Comparison of ENCODE assay signal across 25 mouse cellular contexts in the genomic region with DNA sequence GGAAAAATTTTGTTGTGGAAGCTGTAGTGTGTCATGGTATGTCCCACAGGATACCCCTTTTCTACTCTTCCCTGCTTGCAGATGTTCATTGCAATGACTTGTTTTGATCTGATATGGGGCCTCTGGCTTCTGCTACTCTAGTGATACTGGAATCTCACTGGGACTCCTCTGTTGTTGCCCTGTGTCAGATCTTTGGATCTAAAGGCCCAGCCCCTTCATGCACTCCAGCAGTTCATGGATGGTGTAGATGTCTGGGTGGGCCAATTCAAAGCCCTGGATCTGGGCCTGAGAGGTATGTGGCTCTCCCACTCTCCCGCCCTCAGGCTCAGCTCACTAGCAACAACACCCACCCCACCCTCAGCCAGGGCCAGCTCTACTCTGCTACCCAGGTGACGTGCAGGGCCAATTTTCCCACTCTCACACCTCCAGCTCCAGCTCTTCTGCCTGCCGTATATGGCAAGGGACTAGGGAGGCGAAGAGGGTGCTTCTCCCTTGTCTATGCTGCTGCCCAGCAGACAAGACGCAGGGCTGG. TPM values are rescaled to one million over a fixed set of nuclear protein-coding genes. Genes with fewer than 3 reads are reported as not detected.
A peak's percentile ranks its signal among the peaks of the same experiment; 100 is the strongest.
DNase-seq lines count a peak whose midpoint lies in the region; ATAC-seq lines count a peak whose summit lies in the region.
"Had no signal": no experiment of that assay in that cellular context is flagged by ENCODE, and none has a peak within 500 bp of the region (broad histone marks: within the 10 kb centered on the region; RNA-seq: fewer than 3 reads in every experiment).

No protein-coding gene starts in this region.

- no peak overlapping the region for H3K27ac ChIP-seq in hindbrain, embryonic 13.5 days
- H3K27ac ChIP-seq in hindbrain, embryonic 11.5 days (ENCODE audit: low read depth, low read length): no peak overlapping the region
- H3K27ac ChIP-seq in liver, embryonic 11.5 days (ENCODE audit: low read depth, low read length): no peak overlapping the region
- no peak overlapping the region for H3K27ac ChIP-seq in neural tube, embryonic 12.5 days
- H3K27ac ChIP-seq: embryonic facial prominence, embryonic 13.5 days; forebrain, embryonic 13.5 days; gastrocnemius, adult 2 months; heart, embryonic 15.5 days; limb, embryonic 13.5 days; macrophage had no signal

- no peaks in the 10 kb centered on the region for H3K9me3 ChIP-seq in hindbrain, embryonic 13.5 days
- no peaks in the 10 kb centered on the region for H3K9me3 ChIP-seq in hindbrain, embryonic 11.5 days (ENCODE audit: control insufficient read depth, low read length)
- no peaks in the 10 kb centered on the region for H3K9me3 ChIP-seq in liver, embryonic 11.5 days (ENCODE audit: control insufficient read depth, low read length)
- no peaks in the 10 kb centered on the region for H3K9me3 ChIP-seq in neural tube, embryonic 12.5 days
- H3K9me3 ChIP-seq: embryonic facial prominence, embryonic 13.5 days; forebrain, embryonic 13.5 days; G1E; heart, embryonic 15.5 days; limb, embryonic 13.5 days had no signal

- no peaks in the 10 kb centered on the region for H3K4me1 ChIP-seq in hindbrain, embryonic 13.5 days (replicated peaks)
- H3K4me1 ChIP-seq in hindbrain, embryonic 11.5 days (replicated peaks; ENCODE audit: control insufficient read depth, insufficient read depth, low read length): no peaks in the 10 kb centered on the region
- H3K4me1 ChIP-seq in liver, embryonic 11.5 days (replicated peaks; ENCODE audit: control insufficient read depth, insufficient read depth, low read length): peaks cover 3% of the 10 kb centered on the region
- no peaks in the 10 kb centered on the region for H3K4me1 ChIP-seq in neural tube, embryonic 12.5 days
- H3K4me1 ChIP-seq: forebrain, embryonic 13.5 days; limb, embryonic 13.5 days had no signal

- H3K4me2 ChIP-seq in hindbrain, embryonic 13.5 days: no peak overlapping the region
- H3K4me2 ChIP-seq in hindbrain, embryonic 11.5 days (replicated peaks; ENCODE audit: low read depth, low read length): no peak overlapping the region
- H3K4me2 ChIP-seq in liver, embryonic 11.5 days: no peak overlapping the region
- H3K4me2 ChIP-seq in neural tube, embryonic 12.5 days (replicated peaks): no peak overlapping the region
- H3K4me2 ChIP-seq: embryonic facial prominence, embryonic 13.5 days; forebrain, embryonic 13.5 days; heart, embryonic 15.5 days; limb, embryonic 13.5 days had no signal

- no peak overlapping the region for H3K9ac ChIP-seq in hindbrain, embryonic 13.5 days
- no peak overlapping the region for H3K9ac ChIP-seq in hindbrain, embryonic 11.5 days (ENCODE audit: low read depth, low read length)
- H3K9ac ChIP-seq in liver, embryonic 11.5 days (ENCODE audit: low read depth, low read length): no peak overlapping the region
- H3K9ac ChIP-seq in neural tube, embryonic 12.5 days: no peak overlapping the region
- H3K9ac ChIP-seq: embryonic facial prominence, embryonic 13.5 days; forebrain, embryonic 13.5 days; heart, embryonic 15.5 days; limb, embryonic 13.5 days had no signal

- 97% methylated on average over 5 of the region's 5 CpGs for WGBS in hindbrain, embryonic 13.5 days
- 92% methylated on average over 5 of the region's 5 CpGs for WGBS in hindbrain, embryonic 11.5 days
- WGBS in liver, embryonic 11.5 days: 94% methylated on average over 5 of the region's 5 CpGs
- 93% methylated on average over 5 of the region's 5 CpGs for WGBS in neural tube, embryonic 12.5 days

- H3K36me3 ChIP-seq in hindbrain, embryonic 13.5 days: peaks cover 30% of the 10 kb centered on the region
- no peaks in the 10 kb centered on the region for H3K36me3 ChIP-seq in hindbrain, embryonic 11.5 days (ENCODE audit: control insufficient read depth, insufficient read depth, low read length)
- peaks cover 8% of the 10 kb centered on the region; the same call in 1 of the 2 replicates for H3K36me3 ChIP-seq in liver, embryonic 11.5 days (ENCODE audit: control insufficient read depth, insufficient read depth, low read length)
- peaks cover 20% of the 10 kb centered on the region for H3K36me3 ChIP-seq in neural tube, embryonic 12.5 days

- H3K27me3 ChIP-seq in hindbrain, embryonic 13.5 days: no peaks in the 10 kb centered on the region
- H3K27me3 ChIP-seq in hindbrain, embryonic 11.5 days (ENCODE audit: control insufficient read depth, insufficient read depth, low read length): no peaks in the 10 kb centered on the region
- H3K27me3 ChIP-seq in liver, embryonic 11.5 days (replicated peaks; ENCODE audit: control insufficient read depth, insufficient read depth, low read length): no peaks in the 10 kb centered on the region
- no peaks in the 10 kb centered on the region for H3K27me3 ChIP-seq in neural tube, embryonic 12.5 days (replicated peaks)
- H3K27me3 ChIP-seq: CH12.LX; embryonic facial prominence, embryonic 13.5 days; forebrain, embryonic 13.5 days; heart, embryonic 15.5 days; limb, embryonic 13.5 days; Patski had no signal

- H3K4me3 ChIP-seq in hindbrain, embryonic 13.5 days: no peak overlapping the region
- H3K4me3 ChIP-seq in hindbrain, embryonic 11.5 days (ENCODE audit: low read depth, low read length): no peak overlapping the region
- H3K4me3 ChIP-seq in liver, embryonic 11.5 days (ENCODE audit: low read depth, low read length): no peak overlapping the region
- H3K4me3 ChIP-seq in neural tube, embryonic 12.5 days: no peak overlapping the region
- H3K4me3 ChIP-seq: embryonic facial prominence, embryonic 13.5 days; erythroblast, embryonic 14.5 days; forebrain, embryonic 13.5 days; gastrocnemius, adult 2 months; heart, embryonic 15.5 days; limb, embryonic 13.5 days had no signal

- no peak for DNase-seq in hindbrain, embryonic 11.5 days (ENCODE audit: low spot score)
- DNase-seq in liver, embryonic 11.5 days (ENCODE audit: low spot score): no peak
- DNase-seq in liver: no peak
- DNase-seq in neural tube, embryonic 10.5 days (ENCODE audit: extremely low spot score, low spot score): no peak
- no peak for DNase-seq in adrenal gland, postnatal 14 days
- DNase-seq: cerebellum, adult 11-12 months; cerebellum, postnatal 10 days; gastrocnemius, adult 2 months; heart, postnatal 4 days; kidney, adult 9 months; kidney, postnatal 25 days; layer of hippocampus, postnatal 36 days; lung, adult 2 months; thymus, postnatal 25 days had no signal

- 0 out of 2 replicates have a peak, but pooled peaks have one; percentile 36 for ATAC-seq in hindbrain, embryonic 13.5 days (ENCODE audit: low FRiP score)
- no peak for ATAC-seq in hindbrain, embryonic 11.5 days (ENCODE audit: low FRiP score)
- ATAC-seq in liver, embryonic 11.5 days (replicated peaks; ENCODE audit: low FRiP score): peak; percentile 53
- ATAC-seq in neural tube, embryonic 12.5 days (ENCODE audit: low FRiP score, low read depth): 0 out of 2 replicates have a peak, but pooled peaks have one; percentile 21
- ATAC-seq: forebrain, embryonic 13.5 days; Patski had no signal

RNA-seq across cellular contexts. Expression of a gene that starts 13.8 kb away (rescaled TPM):
- 34.3 and 35.7 TPM in 2 replicates for polyA plus RNA-seq in hindbrain, embryonic 13.5 days (2015; fragmentation: Nextera tagmentation; extraction: Ambion mirVana)
- polyA plus RNA-seq in hindbrain, embryonic 11.5 days (2014; fragmentation: Nextera tagmentation; extraction: Ambion mirVana): 56.5 TPM in 2 replicates
- 57.8 and 65.5 TPM in 2 replicates for polyA plus RNA-seq in liver, embryonic 11.5 days (2014; fragmentation: Nextera tagmentation; extraction: Ambion mirVana)
- 40.3 and 41.6 TPM in 2 replicates for polyA plus RNA-seq in neural tube, embryonic 12.5 days (2016; fragmentation: Nextera tagmentation; extraction: Ambion mirVana)
- total RNA-seq in adrenal gland, postnatal 14 days (2021): 75.3 and 83.3 TPM in 2 replicates
